Mouse (Mus musculus): ENCODE measurements around the gene Tmprss5.

- TF ChIP-seq CTCF (IDR thresholded peaks at IDR 0.05; ENCODE audit: low read depth) (no peak), EP300 (IDR thresholded peaks at IDR 0.05; ENCODE audit: low read depth) (no peak)
Observed at GRCm38 (mm10) chr9:49054028-49054427, 27.0 kb upstream of the Tmprss5 start.

Data from heart, postnatal 0 days (tissue).